Mouse (Mus musculus): ENCODE data around the gene Cd151.

DNA sequence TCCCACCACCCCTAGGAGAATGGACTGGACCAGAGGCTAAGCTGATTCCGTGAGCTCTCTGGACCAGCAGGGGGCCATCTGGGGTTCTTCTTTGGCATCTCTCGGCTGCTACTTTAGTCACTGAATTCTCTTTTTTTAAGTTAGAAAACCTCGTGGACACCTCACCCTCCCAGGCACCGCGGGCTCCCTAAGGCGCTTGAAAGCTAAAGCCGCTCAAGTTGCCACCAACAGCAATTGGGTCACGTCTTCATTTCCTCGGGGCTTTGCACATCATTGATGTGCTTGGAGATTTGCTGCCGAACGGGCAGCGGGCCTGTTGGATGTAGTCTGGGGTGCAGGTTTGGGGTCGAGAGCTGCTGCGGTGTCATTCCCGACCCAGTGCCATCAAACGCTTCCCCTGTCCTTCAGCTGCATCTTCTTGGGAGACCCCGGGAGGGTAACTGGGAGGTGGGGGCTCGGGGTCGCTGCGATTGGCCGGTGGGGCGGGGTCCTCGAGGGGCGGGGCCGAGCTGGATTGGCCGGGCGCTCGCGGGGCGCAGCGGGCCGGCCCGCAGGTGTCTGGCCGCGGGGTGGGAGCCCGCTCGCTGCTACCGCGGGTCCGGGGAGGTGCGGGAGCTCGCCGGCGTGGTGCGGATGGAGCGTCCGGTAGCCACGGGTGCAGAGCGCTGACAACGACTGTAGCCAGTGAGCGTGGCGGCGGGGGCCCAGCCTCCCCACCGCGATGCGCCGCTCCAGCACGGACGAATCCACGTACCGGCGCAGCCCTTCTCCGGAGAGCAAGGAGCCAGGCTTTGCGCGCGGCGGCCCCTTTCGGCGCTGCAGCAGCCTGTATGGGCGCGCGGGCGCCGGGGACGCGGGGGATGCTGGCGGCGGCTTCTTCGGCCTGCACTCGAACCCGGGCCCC, 14.6 kb downstream of the Cd151 start:
- no peak for TF ChIP-seq POLR2A (IDR thresholded peaks at IDR 0.05; ENCODE audit: borderline replicate concordance, extremely low read depth, low read depth, low read length)
- peak; percentile 52 for TF ChIP-seq CTCF (IDR thresholded peaks at IDR 0.05; ENCODE audit: insufficient read depth, low read length)

Measured in lung, adult 2 months (tissue).